Mouse (Mus musculus) WW6 (cell line): ENCODE measurements around the gene Defb48.

Experiments used
- DNase-seq: peaks from one replicate; pipeline ENCODE4 v3.0.0-alpha.2; 2013; ENCODE audit warnings: low read depth, low spot score

Gene Defb48

GRCm38 (mm10) chr14:62935361-62935760 lies 48.9 kb downstream of the Defb48 start:
- no peak for DNase-seq

DNA sequence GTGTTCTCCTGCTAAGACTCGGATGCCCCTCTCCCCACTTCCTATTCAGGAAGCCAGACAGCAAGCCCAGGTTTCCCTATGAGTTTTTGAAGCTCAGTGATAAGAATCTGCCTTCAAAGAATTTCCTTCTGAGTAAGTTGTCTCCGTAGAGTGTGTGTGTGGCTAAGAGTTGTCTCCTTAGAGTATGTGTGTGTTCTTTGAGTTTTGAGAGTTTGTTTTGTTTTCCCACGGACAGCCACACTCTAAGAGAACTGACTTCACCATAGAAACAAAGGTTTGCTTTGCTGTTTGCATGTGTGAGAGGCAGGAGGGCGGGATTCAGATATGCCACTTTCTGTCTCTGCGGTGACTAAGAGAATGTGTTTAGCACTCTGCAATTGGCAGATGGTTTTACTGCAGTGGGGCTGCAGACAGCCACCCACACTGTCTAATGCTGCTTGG lies 56.2 kb downstream of the Defb48 start:
- DNase-seq, result no peak
